Mouse (Mus musculus): ENCODE results near the gene Gm12117.

- no peak for TF ChIP-seq CTCF (IDR thresholded peaks at IDR 0.05; ENCODE audit: control insufficient read depth, insufficient read depth, insufficient read length)
- TF ChIP-seq MYOD1 (IDR thresholded peaks at IDR 0.05; ENCODE audit: control insufficient read depth, insufficient read length, low read depth), result no peak
- no peak for TF ChIP-seq MAX (IDR thresholded peaks at IDR 0.05)
- TF ChIP-seq CEBPB (IDR thresholded peaks at IDR 0.05; ENCODE audit: low read depth), result no peak
- TF ChIP-seq MYOG (IDR thresholded peaks at IDR 0.05; ENCODE audit: control insufficient read depth, extremely low read depth, insufficient read length), result no peak
These were observed 48.4 kb downstream of the Gm12117 start for GRCm38 (mm10) chr11:33228186-33228585.
